ENCODE assay signal across 29 mouse cellular contexts in genomic region chr10:28822320-28822719, GRCm38 (mm10).
"Had no signal": no experiment of that assay in that cellular context is flagged by ENCODE, and none has a peak within 500 bp of the region (broad histone marks: within the 10 kb centered on the region; RNA-seq: fewer than 3 reads in every experiment).

No protein-coding gene starts in this region.

- DNase-seq: layer of hippocampus, postnatal 36 days; left cerebral cortex, postnatal 4 days; liver; liver, embryonic 13.5 days; liver, postnatal 0 days; lung, adult 2 months; lung, postnatal 10 days; lung, postnatal 14 days; lung, postnatal 4 days; midbrain, embryonic 14.5 days had no signal

- H3K4me2 ChIP-seq: limb, embryonic 12.5 days; limb, embryonic 13.5 days; limb, embryonic 15.5 days; liver, embryonic 11.5 days; liver, embryonic 12.5 days; liver, embryonic 13.5 days; liver, embryonic 15.5 days; midbrain, embryonic 11.5 days; midbrain, embryonic 12.5 days; midbrain, embryonic 13.5 days; midbrain, embryonic 15.5 days; neural tube, embryonic 12.5 days had no signal

- H3K4me3 ChIP-seq: left cerebral cortex, adult 2 months; limb, embryonic 10.5 days; limb, embryonic 12.5 days; limb, embryonic 13.5 days; limb, embryonic 15.5 days; liver, embryonic 12.5 days; liver, embryonic 13.5 days; liver, embryonic 15.5 days; megakaryocyte, embryonic 14.5 days; midbrain, embryonic 10.5 days; midbrain, embryonic 12.5 days; midbrain, embryonic 13.5 days; midbrain, embryonic 15.5 days; myocyte; neural tube, embryonic 12.5 days had no signal

- H3K9me3 ChIP-seq: limb, embryonic 10.5 days; limb, embryonic 13.5 days; limb, embryonic 15.5 days; liver, embryonic 12.5 days; liver, embryonic 13.5 days; liver, embryonic 15.5 days; midbrain, embryonic 10.5 days; midbrain, embryonic 12.5 days; midbrain, embryonic 15.5 days; neural tube, embryonic 12.5 days had no signal

- H3K27me3 ChIP-seq: limb, embryonic 12.5 days; limb, embryonic 13.5 days; limb, embryonic 15.5 days; liver, embryonic 12.5 days; liver, embryonic 13.5 days; liver, embryonic 15.5 days; megakaryocyte, embryonic 14.5 days; midbrain, embryonic 12.5 days; midbrain, embryonic 13.5 days; midbrain, embryonic 15.5 days; neural tube, embryonic 12.5 days had no signal

- H3K4me1 ChIP-seq: limb, embryonic 10.5 days; limb, embryonic 12.5 days; limb, embryonic 13.5 days; limb, embryonic 15.5 days; liver, embryonic 12.5 days; liver, embryonic 13.5 days; liver, embryonic 15.5 days; megakaryocyte, embryonic 14.5 days; midbrain, embryonic 10.5 days; midbrain, embryonic 12.5 days; midbrain, embryonic 13.5 days; midbrain, embryonic 15.5 days; neural tube, embryonic 12.5 days had no signal

- H3K36me3 ChIP-seq: limb, embryonic 10.5 days; limb, embryonic 12.5 days; limb, embryonic 13.5 days; limb, embryonic 15.5 days; liver, embryonic 12.5 days; liver, embryonic 13.5 days; liver, embryonic 15.5 days; midbrain, embryonic 10.5 days; midbrain, embryonic 12.5 days; midbrain, embryonic 13.5 days; midbrain, embryonic 15.5 days; neural tube, embryonic 12.5 days had no signal

- ATAC-seq: liver, embryonic 12.5 days; liver, postnatal 0 days; midbrain, embryonic 13.5 days; midbrain, embryonic 15.5 days; midbrain, embryonic 16.5 days had no signal

- H3K27ac ChIP-seq: left cerebral cortex, adult 2 months; limb, embryonic 10.5 days; limb, embryonic 12.5 days; limb, embryonic 13.5 days; limb, embryonic 15.5 days; liver, embryonic 12.5 days; liver, embryonic 13.5 days; liver, embryonic 14.5 days; liver, embryonic 15.5 days; macrophage; midbrain, embryonic 10.5 days; midbrain, embryonic 12.5 days; midbrain, embryonic 13.5 days; midbrain, embryonic 15.5 days; neural tube, embryonic 12.5 days had no signal

- H3K9ac ChIP-seq: limb, embryonic 12.5 days; limb, embryonic 13.5 days; limb, embryonic 15.5 days; liver, embryonic 12.5 days; liver, embryonic 13.5 days; liver, embryonic 14.5 days; liver, embryonic 15.5 days; liver, postnatal 0 days; midbrain, embryonic 12.5 days; midbrain, embryonic 13.5 days; midbrain, embryonic 15.5 days; neural tube, embryonic 12.5 days had no signal
